Mouse (Mus musculus) adrenal gland, postnatal 25 days (tissue): ENCODE measurements around the gene Dync1i1. TPM values are rescaled to one million over a fixed set of nuclear protein-coding genes. Genes with fewer than 3 reads are reported as not detected.

Experiments used
- DNase-seq: peaks from one replicate; pipeline ENCODE4 v3.0.0; 2021; ENCODE audit warnings: mixed read lengths
- total RNA-seq: library from RNA; stranded (reverse); gene quantifications from 2 replicates; pipeline ENCODE4 v1.2.3, GENCODE M21; 2021

Dync1i1 gene
- total RNA-seq, 1 experiment from 2014 or later, result 2.0 TPM

GRCm38 (mm10) chr6:6067201-6067600, 341.8 kb downstream of the Dync1i1 start:
- DNase-seq, result no peak

GRCm38 (mm10) chr6:6070015-6070414, 344.6 kb downstream of the Dync1i1 start:
- no peak for DNase-seq

DNA sequence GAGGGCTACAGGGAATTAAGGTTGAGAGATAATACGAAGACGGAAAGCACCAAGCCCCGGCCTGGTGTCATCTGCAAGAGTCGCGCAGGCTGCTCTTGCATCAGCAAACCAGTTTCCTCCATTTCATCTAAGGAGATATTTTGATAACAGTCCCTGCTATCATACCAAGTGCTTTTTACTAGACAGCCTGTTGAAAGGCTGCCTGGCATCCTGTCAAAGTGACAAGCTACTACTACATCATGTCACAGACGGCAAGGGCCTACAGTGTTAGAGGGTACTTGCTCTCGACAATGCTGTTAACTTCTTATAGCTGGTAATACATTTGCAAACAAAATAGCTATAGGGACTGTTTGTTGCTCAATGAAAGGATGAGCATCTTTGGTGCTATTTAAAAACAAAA, 345.6 kb downstream of the Dync1i1 start:
- DNase-seq, result no peak

- no peak for DNase-seq
Measured at GRCm38 (mm10) chr6:6075940-6076447, 350.6 kb downstream of the Dync1i1 start.

GRCm38 (mm10) chr6:6077234-6077633, 351.8 kb downstream of the Dync1i1 start:
- no peak for DNase-seq

Other genes starting within 250 kb of the Dync1i1 start
- 127 and 214 TPM in 2 replicates for gene Pdk4, start 229.3 kb upstream of the Dync1i1 start, total RNA-seq